Mouse (Mus musculus) limb, embryonic 12.5 days (tissue): Measurements from ENCODE around the gene Nrg3. TPM values are rescaled to one million over a fixed set of nuclear protein-coding genes. Genes with fewer than 3 reads are reported as not detected.

Experiments used
- ATAC-seq: fragments of 200-750 bp; cut with Nextera tagmentation; 2 replicates; pipeline ENCODE4 v1.8.0; 2017; ENCODE audit warnings: low read depth, moderate TSS enrichment; ENCODE audit not compliant: insufficient number of reproducible peaks, insufficient read depth, low FRiP score, low TSS enrichment
- H3K27ac ChIP-seq: fragments of 300-500 bp; sonication (generic); 2 replicates; pipeline ENCODE4 v1.5.1; 2016; ENCODE audit warnings: mild to moderate bottlenecking, moderate library complexity
- H3K27me3 ChIP-seq: fragments of 300-500 bp; sonication (generic); 2 replicates; pipeline ENCODE4 v1.6.1; 2016; ENCODE audit warnings: mild to moderate bottlenecking, moderate library complexity
- H3K36me3 ChIP-seq: fragments of 300-500 bp; sonication (generic); 2 replicates; pipeline ENCODE4 v1.6.1; 2016; ENCODE audit warnings: mild to moderate bottlenecking, moderate library complexity
- H3K4me1 ChIP-seq: fragments of 300-500 bp; sonication (generic); replicated peaks from 2 replicates; pipeline ENCODE4 v1.6.1; 2016
- H3K4me2 ChIP-seq: fragments of 300-500 bp; sonication (generic); 2 replicates; pipeline ENCODE4 v1.6.1; 2016; ENCODE audit warnings: mild to moderate bottlenecking, moderate library complexity
- H3K4me3 ChIP-seq: fragments of 300-500 bp; sonication (generic); replicated peaks from 2 replicates; pipeline ENCODE4 v1.5.1; 2016; ENCODE audit warnings: mild to moderate bottlenecking
- H3K9ac ChIP-seq: fragments of 300-500 bp; sonication (generic); replicated peaks from 2 replicates; pipeline ENCODE4 v1.6.1; 2016; ENCODE audit warnings: mild to moderate bottlenecking, moderate library complexity
- H3K9me3 ChIP-seq: fragments of 300-500 bp; sonication (generic); 2 replicates; pipeline ENCODE4 v1.6.1; 2016; ENCODE audit warnings: mild to moderate bottlenecking, moderate library complexity
- WGBS: fragments of 180-500 bp; shearing (Covaris S2); methylation state at CpG from one replicate; pipeline ENCODE4 v1.1.7; 2016; 5-methylcytosine and 5-hydroxymethylcytosine counted together
- polyA plus RNA-seq: library from polyadenylated mRNA; unstranded; fragments of >200 nt; fragmentation: Nextera tagmentation; extraction: Ambion mirVana; gene quantifications from 2 replicates; pipeline ENCODE4 v1.2.1, GENCODE M21; 2016

The Nrg3 gene
- polyA plus RNA-seq, 1 experiment from 2014 or later, result 0.14 TPM

DNA sequence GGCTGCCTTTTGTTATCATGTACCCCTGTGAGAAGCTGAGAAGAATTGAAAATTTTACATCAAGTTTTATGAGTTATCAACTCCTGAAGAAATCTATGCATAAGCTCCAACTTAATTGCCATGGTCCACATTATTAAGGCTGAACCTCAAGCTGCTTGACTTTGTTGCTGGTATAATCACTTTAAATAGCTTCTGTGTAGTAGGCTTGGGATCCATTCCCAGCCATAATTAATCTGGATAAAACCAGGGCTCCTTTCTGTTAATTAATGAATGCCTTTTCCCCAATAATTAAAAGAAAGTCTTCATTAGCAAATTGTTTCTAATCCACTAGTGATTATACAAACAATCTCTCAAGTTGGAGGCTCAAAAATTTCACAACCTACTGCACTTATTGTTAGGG, 742.4 kb downstream of the Nrg3 start:
- H3K9me3 ChIP-seq, result no peaks in the 10 kb centered on the region
- no peaks in the 10 kb centered on the region for H3K36me3 ChIP-seq
- no peak overlapping the region for H3K4me3 ChIP-seq
- ATAC-seq, result no peak
- H3K4me2 ChIP-seq, result no peak overlapping the region
- H3K4me1 ChIP-seq, result no peaks in the 10 kb centered on the region
- no peak overlapping the region for H3K27ac ChIP-seq
- H3K9ac ChIP-seq, result no peak overlapping the region
- H3K27me3 ChIP-seq, result no peaks in the 10 kb centered on the region

DNA sequence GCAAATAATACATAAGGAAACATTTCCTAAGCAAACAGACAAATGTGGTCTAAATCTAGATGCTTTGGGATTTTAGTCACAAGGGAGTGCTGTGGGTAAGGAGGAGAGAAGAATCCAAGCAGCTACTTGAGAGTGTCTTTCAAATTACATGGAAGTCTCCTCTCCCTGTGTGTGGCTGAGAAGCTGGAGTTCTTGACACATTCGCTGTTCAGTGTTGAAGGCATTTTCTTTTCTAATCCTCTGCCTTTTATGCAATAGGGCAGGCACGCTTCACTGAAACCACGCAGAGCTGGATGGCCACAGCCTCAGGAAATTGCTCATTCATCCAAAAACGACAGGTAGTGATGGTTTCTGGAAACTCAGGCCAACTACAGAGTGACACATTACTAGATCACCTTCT, 769.0 kb downstream of the Nrg3 start:
- no peaks in the 10 kb centered on the region for H3K36me3 ChIP-seq
- H3K27ac ChIP-seq, result no peak overlapping the region
- no peak overlapping the region for H3K4me3 ChIP-seq
- H3K9me3 ChIP-seq, result no peaks in the 10 kb centered on the region
- ATAC-seq, result no peak
- H3K4me1 ChIP-seq, result no peaks in the 10 kb centered on the region
- no peaks in the 10 kb centered on the region for H3K27me3 ChIP-seq
- H3K4me2 ChIP-seq, result no peak overlapping the region
- H3K9ac ChIP-seq, result no peak overlapping the region
- WGBS, result 62% methylated on average over 4 of the region's 4 CpGs

DNA sequence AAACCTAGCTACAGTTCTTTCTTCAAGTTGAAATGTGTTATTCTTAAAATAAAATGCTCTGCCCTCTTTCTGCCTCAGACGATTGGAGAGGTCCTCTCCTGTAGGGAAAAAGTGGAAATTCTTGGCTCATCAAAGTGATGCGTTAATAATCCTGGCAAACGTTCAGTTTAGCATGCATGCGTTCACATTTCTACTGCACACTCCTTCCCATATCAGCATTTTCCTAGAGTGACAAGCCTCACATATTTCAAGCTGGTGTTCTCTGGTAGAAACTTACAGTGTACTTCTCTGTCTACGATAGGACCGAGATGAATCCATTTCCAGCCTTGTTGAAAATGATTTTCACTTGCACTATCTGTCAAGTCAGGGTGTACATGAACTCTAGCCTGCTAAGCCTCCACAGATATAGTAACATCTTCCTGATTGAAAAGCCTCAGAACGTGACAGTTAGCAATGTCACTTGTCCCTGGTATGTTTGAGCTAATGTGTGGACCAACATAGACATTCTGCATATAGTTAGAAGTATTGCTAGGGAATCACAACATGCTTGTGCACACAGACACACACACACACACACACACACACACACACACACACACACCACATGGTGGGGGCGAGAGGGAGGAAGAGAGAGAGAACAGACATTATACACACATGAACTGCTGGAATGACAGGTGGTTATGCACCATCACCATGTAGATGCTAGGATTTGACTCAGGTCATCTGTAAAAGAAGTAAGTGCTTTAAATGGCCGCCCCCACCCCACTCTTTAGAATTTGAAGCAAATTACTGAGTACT, 770.1 kb downstream of the Nrg3 start:
- Histone ChIP-seq H3K9ac (no peak overlapping the region), H3K4me1 (no peaks in the 10 kb centered on the region), H3K27me3 (no peaks in the 10 kb centered on the region), H3K27ac (no peak overlapping the region), H3K4me3 (no peak overlapping the region), H3K9me3 (no peaks in the 10 kb centered on the region), H3K36me3 (no peaks in the 10 kb centered on the region), H3K4me2 (no peak overlapping the region)
- ATAC-seq, result no peak
- WGBS, result 88% methylated on average over 8 of the region's 9 CpGs

DNA sequence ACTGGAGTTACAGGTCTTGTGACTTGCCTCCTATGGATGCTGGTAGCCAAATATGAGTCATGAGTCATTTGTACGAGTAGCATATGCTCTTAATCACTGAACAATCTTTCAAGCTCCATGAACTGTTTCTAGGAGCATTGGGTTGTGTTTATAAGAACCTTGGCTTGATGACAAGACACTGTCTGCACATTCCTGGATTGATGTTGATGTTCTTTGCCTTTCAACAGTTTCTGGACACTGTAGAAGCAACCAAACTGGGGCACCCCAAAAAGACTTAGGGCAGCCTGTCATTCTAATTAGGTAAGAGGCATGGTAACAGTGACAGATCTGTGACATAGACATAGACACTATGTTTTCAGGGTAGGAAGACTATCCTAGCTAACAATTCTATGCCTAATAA, 771.5 kb downstream of the Nrg3 start:
- 63% methylated on average over 1 of the region's 1 CpGs for WGBS
- ATAC-seq, result no peak
- no peak overlapping the region for H3K27ac ChIP-seq
- no peak overlapping the region for H3K9ac ChIP-seq
- H3K27me3 ChIP-seq, result no peaks in the 10 kb centered on the region
- H3K36me3 ChIP-seq, result no peaks in the 10 kb centered on the region
- H3K4me1 ChIP-seq, result no peaks in the 10 kb centered on the region
- H3K4me3 ChIP-seq, result no peak overlapping the region
- H3K9me3 ChIP-seq, result no peaks in the 10 kb centered on the region
- H3K4me2 ChIP-seq, result no peak overlapping the region

DNA sequence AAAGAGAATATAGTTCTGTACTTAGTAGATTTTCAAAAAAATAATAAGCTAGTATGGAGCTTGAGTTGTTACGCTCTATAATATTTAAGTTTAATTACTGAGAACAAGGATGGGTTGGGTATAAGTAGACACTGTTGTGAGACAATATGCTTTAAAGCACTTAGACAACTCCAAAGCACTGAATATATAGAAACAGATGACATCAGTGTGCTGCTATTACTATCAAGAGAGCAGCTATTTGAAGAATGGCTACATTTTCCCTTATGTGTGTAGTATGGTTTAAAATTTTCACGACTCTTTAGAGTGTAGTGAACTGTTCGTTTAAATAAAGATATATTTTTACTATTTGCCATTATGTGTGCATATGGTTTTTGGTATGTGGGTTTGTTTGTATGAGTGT, 771.9 kb downstream of the Nrg3 start:
- Histone ChIP-seq H3K36me3 (no peaks in the 10 kb centered on the region), H3K4me3 (no peak overlapping the region), H3K4me1 (no peaks in the 10 kb centered on the region), H3K27ac (no peak overlapping the region), H3K27me3 (no peaks in the 10 kb centered on the region), H3K4me2 (no peak overlapping the region), H3K9ac (no peak overlapping the region), H3K9me3 (no peaks in the 10 kb centered on the region)
- ATAC-seq, result no peak
- WGBS, result 88% methylated on average over 3 of the region's 3 CpGs

DNA sequence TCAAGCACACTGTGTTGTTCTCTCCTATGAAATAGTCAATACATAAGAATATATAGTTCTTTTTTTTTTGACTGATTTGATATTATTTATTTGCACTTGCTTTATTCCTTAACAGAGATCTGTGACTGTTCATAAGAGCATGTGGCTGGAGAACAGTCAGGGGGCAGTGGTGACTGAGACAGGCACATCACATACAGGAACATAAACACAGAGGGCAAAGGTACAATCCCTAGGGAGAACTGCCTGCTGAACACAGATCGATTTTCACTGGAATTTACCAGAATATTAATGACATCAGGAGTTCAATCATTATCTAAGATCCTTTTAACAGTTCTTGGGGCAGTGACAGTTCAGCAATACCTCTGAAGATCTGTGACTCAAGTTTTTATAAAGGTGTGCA, 812.9 kb downstream of the Nrg3 start:
- no peak overlapping the region for H3K27ac ChIP-seq
- H3K4me2 ChIP-seq, result no peak overlapping the region
- 52% methylated on average over 1 of the region's 1 CpGs for WGBS
- no peak overlapping the region for H3K9ac ChIP-seq
- no peaks in the 10 kb centered on the region for H3K27me3 ChIP-seq
- H3K36me3 ChIP-seq, result no peaks in the 10 kb centered on the region
- H3K4me1 ChIP-seq, result no peaks in the 10 kb centered on the region
- no peak overlapping the region for H3K4me3 ChIP-seq
- no peak for ATAC-seq
- H3K9me3 ChIP-seq, result no peaks in the 10 kb centered on the region

DNA sequence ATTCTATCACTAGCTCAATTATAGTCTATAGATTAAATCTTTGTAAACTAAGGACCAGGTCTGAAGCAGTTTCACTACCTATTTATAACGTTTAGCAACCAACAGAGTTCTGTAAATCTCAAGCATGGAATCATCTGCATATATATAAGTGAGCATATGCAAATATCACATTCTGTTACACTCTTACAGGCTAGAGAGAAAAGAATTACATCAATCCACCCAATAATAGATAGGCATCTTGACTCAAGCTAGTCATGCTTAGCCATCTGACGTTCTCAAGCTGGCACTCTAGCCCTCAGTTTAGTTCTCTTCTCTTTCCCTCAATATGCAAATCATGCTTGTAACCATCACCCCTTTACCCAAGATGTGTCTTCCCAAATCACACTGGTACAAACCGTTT, 835.8 kb downstream of the Nrg3 start:
- H3K4me2 ChIP-seq, result no peak overlapping the region
- H3K27me3 ChIP-seq, result no peaks in the 10 kb centered on the region
- H3K9ac ChIP-seq, result no peak overlapping the region
- H3K4me1 ChIP-seq, result no peaks in the 10 kb centered on the region
- H3K9me3 ChIP-seq, result no peaks in the 10 kb centered on the region
- H3K36me3 ChIP-seq, result no peaks in the 10 kb centered on the region
- no peak overlapping the region for H3K27ac ChIP-seq
- no peak overlapping the region for H3K4me3 ChIP-seq
- ATAC-seq, result no peak
- WGBS, result 77% methylated on average over 3 of the region's 3 CpGs

DNA sequence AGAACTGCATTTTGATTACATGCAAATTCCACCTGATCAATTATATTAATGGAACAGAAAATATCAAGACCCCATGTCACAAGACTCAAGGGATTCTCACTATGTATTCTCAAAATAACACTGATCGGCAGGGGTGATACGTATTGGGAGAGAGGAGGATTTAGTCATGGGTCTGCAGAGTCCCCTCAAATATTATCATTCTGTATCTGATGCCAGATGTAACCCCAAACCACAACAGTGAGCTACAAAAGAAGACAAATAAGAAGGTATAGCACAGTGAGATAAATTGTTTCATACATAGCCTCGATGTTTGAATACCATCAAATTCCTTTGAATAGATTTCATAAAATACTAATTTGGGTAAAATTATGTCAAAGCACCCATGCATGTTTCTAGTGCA, 842.8 kb downstream of the Nrg3 start:
- Histone ChIP-seq H3K27ac (no peak overlapping the region), H3K36me3 (no peaks in the 10 kb centered on the region), H3K9ac (no peak overlapping the region), H3K4me2 (no peak overlapping the region), H3K4me1 (no peaks in the 10 kb centered on the region), H3K27me3 (no peaks in the 10 kb centered on the region), H3K9me3 (no peaks in the 10 kb centered on the region), H3K4me3 (no peak overlapping the region)
- ATAC-seq, result no peak
- WGBS, result 95% methylated on average over 3 of the region's 3 CpGs

DNA sequence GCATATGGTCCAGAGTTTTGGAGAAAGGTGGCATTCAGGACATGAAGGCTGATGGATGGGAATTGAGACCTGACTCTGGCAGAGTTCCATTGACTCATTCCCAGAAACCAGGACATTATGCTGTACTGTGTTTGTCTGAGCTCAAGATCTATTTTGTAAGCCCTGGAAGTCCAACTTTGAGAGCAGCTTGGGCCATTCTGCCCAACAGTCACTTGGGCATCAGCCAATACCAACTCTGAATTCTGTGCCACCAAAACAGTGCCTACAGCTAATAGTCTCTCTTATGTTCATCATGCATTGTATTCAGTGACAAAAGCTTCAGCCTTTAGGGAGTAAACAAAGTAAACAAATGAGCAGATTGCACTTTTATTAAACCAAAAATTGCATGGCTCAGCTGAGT, 843.2 kb downstream of the Nrg3 start:
- Histone ChIP-seq H3K9ac (no peak overlapping the region), H3K27ac (no peak overlapping the region), H3K36me3 (no peaks in the 10 kb centered on the region), H3K27me3 (no peaks in the 10 kb centered on the region), H3K4me3 (no peak overlapping the region), H3K9me3 (no peaks in the 10 kb centered on the region), H3K4me2 (no peak overlapping the region), H3K4me1 (no peaks in the 10 kb centered on the region)
- no peak for ATAC-seq

DNA sequence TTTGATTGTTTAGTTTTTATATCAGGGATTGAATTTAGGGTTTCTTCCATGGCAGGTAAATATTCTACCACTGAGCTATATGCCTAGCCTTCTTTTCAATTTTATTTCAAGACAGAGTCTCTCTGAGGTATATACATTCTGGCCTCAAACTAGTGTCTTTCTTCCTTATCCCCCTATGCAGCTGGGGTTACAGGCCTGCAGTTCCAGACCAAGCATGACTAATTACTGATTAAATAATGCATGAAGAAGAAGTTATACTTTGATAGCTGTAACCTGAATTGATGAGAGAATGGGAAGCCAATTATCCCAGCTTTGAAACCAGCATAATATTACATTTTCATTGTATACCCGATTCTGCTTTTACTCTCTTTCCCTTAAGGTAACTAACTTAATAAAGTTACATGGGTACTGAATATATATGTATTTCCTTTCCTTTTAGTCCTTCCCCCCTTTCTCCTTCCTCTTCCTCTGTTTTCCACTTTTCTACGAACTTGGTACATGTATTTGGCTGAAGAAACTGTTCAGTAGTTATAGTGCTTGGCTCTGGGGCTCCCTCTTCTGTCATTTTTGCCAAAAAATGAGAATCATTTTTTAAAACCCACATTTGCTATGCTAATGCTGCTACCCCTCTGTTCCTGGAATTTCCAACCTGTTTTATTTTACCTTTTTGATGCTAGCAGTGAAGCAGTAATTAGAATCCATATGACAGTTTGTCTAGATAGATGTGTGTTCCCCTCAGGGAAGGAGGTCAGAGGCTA, 843.8 kb downstream of the Nrg3 start:
- ATAC-seq, result no peak
- Histone ChIP-seq H3K27ac (no peak overlapping the region), H3K9me3 (no peaks in the 10 kb centered on the region), H3K36me3 (no peaks in the 10 kb centered on the region), H3K4me2 (no peak overlapping the region), H3K9ac (no peak overlapping the region), H3K4me1 (no peaks in the 10 kb centered on the region), H3K27me3 (no peaks in the 10 kb centered on the region), H3K4me3 (no peak overlapping the region)
- WGBS, result 74% methylated on average over 2 of the region's 2 CpGs

DNA sequence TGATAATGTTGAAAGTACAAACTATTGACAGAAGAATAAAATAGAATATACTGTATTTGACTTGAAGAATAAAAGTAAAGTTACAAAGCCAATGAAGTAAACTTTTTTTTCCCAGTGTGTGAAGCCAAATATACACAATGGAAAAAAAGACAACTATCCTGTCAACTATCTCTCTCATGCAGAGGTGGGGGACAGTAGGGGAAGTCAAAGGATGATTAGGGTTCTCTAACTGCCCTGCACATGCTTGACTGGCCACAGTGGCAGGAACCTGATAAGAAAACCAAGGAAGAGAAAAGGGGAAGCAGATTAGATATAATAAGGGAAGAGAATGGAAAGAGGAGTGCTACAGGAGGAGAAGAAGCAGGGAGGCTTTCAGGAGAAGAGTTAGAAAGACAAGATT, 855.9 kb downstream of the Nrg3 start:
- Histone ChIP-seq H3K9ac (no peak overlapping the region), H3K36me3 (no peaks in the 10 kb centered on the region), H3K27me3 (no peaks in the 10 kb centered on the region), H3K4me3 (no peak overlapping the region), H3K27ac (no peak overlapping the region), H3K4me2 (no peak overlapping the region), H3K9me3 (no peaks in the 10 kb centered on the region), H3K4me1 (no peaks in the 10 kb centered on the region)
- no peak for ATAC-seq

DNA sequence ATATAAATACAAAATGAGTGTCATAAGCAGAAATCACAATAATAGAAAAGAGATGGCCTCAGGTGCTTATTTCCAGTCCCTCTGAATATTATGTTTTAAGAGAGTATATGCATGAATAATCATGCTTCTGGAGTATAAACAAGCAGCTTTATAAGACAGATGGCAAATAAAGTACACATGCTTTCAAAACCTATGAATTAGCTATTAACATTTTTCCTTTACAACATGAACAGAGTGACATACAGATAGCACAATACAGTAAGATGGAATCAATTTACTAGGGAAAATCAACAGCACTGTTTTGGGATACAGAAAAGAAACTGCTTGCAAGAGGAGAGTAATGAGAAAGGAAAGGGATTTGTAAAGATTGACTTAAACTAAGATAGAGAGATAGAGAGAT, 875.2 kb downstream of the Nrg3 start:
- no peak overlapping the region for H3K4me2 ChIP-seq

More for the DNA sequence above, 875.2 kb downstream of the Nrg3 start:
- Histone ChIP-seq H3K27me3 (no peaks in the 10 kb centered on the region), H3K4me3 (no peak overlapping the region), H3K36me3 (no peaks in the 10 kb centered on the region), H3K9me3 (no peaks in the 10 kb centered on the region), H3K27ac (no peak overlapping the region), H3K9ac (no peak overlapping the region), H3K4me1 (no peaks in the 10 kb centered on the region)
- no peak for ATAC-seq
